Mouse (Mus musculus) telencephalon, adult 2 months (tissue): Measurements from ENCODE around the gene Ptprm.

ENCODE experiments used
- DNase-seq: peaks from one replicate; pipeline ENCODE4 v3.0.0-alpha.2; 2011; ENCODE audit warnings: low read depth, low spot score

Gene Ptprm

DNA sequence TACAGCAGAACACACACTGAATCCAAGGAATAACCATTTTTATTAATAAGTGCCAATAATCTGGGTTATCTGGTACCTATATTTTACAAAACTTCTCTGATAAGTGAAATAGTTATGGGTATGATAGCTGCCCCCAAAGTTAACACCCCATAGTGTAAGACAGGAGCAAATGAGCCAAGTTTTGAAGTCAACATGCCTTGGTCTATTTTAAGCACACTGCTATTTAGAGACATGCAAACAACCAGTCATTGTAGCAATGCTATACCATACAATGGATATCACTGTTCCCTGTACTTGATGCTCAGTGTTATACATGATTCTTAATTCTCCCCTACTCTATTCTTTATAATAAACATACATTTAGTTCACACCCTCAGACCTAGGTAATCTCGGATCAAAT is 366.2 kb downstream of the Ptprm start:
- DNase-seq, result no peak

DNA sequence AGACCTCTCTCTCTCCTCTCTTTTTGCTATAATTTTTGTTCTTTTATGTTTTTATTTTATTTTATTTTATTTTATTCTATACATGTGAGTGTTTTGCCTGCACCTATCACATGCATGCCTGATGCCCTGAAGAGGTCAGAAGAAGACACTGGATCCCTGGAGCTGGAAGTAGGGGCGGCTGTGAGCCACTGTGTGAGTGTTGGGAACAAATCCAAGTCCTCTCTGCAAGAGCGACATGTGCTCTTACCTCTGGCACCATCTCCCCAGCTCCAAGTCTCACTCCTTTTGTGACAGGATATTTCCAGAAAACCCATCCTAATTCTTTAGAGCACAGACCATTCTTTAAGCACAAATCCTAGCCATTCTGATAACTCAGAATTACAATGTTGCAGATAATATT is 372.6 kb downstream of the Ptprm start:
- DNase-seq, result no peak

DNA sequence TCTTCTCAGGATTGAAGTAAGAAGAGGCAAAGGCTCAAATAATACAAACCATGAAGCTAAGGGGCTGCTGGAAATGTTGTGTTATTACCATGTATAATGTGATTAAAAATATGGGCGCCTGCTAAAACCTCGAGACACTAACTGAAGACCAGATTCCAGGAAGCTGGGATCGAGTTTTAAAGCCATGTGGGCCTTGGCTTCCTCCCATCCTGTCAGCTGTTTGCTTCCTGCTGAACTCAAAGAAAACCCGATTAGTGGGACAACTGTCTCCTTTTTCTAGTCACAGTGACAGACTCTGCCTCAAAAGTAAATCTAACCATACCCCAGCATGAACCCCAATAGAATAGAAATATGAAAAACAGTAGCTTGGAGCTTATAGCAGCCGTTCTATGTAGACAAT is 374.3 kb downstream of the Ptprm start:
- DNase-seq, result no peak

DNA sequence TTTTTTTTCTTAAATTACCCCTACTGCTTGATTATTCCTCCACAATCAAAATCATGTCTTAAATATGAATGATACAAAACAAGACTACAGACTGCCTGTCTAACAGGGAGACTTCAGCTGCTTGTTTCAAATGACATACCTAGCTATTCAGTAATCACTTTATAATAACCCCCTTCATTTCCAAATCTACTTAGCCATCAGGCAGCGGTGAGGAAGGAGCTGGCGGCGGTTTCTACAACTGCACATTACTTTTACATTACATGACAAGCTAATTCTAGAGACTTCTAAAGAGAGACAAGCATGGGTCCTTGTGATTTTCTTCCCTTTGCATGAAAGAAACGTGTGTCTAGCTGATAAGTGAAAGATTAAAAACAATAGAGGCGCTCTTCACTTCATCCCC is 377.8 kb downstream of the Ptprm start:
- no peak for DNase-seq

DNA sequence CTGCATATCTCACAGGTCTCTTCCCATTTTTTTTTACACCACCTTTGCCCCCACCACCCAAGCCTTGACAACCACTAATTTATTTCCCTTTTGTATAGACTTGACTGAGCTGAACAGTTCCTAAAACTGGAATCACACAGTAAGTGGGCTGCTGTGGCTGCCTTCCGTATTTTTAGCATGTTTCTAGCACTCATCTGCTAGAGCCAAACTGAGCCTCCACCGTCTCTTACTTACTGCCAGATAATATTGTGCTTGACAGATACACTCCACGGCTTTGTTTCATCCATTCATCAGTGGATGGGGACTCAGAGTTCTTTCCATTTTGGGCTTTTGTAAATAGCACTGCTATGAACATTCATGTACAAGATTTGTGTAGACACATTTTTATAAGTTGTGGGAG is 381.3 kb downstream of the Ptprm start:
- peak; percentile 83 for DNase-seq

DNA sequence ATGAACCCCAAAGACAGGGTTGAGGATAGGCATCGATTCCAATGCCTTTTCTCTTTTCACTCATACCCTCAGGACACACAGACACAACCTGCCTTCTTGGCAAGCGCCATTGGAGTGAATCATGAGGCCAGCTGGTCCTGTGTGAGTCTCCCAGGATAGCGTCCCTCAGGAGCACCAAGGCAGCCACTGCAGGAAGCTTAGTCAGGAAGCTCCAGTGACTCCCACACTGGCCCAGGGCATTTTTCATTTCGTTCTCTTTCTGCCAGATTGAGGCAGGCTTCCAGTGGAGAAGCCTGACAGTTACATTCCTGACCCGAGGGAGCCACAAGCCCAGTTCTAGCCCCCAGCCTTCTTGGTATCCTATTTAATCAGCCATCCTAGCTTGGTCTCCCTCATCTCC is 393.3 kb downstream of the Ptprm start:
- no peak for DNase-seq

DNA sequence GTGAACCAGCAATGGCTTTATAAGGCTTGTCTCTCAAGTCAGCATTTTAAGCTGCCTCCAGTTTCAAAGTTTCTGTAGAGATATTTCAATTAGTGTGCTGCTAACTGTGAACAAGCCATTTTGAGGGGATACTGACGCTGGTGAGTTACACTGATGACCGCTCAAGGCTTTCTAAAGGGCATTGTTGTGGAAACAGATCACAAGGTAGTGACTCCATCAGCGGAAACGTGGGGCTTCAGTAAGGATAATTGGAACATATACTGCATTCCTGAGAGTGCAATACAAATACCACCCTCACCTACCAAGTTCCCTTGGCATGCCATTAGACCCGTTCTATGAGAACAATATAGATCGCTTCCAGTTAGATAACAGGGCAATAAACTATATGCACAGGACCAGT is 393.7 kb downstream of the Ptprm start:
- no peak for DNase-seq

DNA sequence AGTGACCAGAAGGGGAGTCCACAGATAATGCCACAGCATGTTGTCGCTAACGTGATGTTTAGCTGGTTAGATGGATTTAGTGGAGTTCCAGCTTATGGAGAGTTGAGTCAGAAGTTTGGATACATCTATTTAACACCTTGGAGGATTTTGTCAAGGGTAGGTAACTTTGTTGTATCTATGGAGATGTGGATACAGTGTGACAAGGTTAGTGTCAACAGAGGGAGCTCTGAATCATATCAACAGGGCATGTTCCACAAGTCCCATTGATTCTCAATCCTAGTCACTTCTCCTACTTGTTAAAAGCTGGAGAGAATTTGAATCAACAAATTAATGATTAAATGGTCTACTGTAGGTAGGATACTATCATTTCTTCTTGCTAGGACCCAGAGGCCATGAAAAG is 394.4 kb downstream of the Ptprm start:
- no peak for DNase-seq

DNA sequence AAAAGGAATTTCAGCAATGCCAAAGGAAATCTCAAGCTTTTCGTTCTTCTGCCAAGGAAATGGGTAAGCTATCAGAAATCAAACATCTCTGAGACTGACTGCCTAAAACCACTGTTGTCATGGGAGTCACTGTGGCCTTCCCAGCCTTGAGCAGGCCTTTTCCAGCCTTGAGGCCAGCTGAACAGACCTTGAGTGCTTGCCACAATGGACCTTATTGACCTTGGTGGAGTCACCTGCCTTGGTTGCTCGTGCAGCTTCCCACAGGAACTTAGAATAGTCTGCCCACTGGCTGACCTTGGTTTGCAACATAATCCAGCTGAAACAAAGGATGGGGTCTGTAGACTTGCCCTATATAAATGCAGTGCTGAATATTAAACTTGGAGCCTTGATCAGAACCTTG is 395.5 kb downstream of the Ptprm start:
- no peak for DNase-seq

DNA sequence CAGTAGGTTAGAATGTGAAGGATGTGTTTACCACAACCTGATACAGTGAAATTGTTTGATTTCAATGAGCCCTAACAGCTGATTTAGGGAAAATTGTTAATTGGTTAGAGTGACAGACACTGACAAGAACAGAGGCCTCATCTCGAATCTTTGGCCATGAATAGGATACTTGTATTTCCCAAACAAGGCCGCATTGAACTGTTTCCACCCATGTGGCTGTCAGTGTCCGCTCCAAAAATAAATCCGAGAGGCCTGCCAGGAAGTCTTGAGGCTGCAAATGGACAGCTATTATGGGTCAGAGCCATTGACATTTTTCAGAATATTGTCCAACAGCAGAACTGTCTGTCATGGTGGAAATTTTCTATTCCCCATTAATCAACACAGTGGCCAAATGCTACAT is 409.8 kb downstream of the Ptprm start:
- peak; percentile 69 for DNase-seq

DNA sequence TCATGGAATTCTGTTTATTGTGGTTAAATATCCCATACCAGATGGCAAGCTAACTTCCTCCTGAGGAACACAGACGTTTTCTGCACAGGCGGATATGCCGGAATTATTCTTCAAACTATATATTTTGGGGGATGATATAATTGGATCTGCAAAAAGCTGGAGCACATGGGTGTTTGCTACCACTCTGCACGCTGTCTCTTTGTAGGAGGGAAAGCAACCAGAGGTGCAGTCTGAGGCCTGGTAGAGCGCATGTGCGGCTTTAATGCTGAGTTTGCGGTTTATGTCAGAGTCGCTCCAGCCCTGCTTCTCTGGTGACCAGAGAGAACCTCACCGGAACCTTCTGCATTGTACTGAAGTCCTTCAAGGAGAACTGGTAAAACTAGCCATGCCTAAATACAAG is 410.7 kb downstream of the Ptprm start:
- DNase-seq, result peak; percentile 58

DNA sequence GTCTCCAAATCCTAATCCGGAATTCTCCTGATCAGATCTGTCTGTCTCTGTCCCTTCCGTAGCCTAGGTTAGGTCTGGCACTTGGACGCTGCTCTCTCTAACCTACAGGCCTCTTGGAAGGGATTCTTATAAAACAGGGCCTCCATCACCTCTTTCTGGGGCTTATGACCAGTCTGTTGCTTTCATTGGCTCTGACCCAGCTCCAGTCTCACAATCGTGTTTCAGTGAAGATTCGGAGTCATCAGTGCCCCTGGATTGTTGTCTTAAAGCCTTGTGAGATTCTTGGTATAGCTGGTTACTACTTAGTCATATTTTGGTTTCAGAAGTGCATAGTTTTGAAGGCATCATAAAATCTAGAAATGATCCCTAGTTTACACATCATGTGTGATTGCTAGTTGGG is 428.6 kb downstream of the Ptprm start:
- no peak for DNase-seq

DNA sequence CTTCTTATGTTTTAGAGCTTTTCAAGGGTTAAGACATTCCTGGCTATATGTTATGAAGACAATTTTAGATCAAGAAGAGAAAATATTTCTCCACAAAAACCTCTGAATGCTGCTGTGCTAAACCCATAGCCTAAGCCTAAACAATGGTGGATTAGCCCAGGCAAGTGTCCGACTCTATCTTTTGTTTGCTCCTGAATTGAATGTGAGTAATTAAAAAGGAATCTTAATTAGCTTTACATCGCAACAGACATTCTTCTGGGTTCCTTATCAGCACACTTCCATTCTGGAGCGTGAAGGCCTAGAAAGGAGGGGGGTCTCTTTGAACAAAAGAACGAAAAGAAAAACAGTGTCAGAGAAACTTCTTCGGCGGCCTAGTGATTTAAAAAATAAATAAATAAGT is 439.6 kb downstream of the Ptprm start:
- DNase-seq, result no peak

DNA sequence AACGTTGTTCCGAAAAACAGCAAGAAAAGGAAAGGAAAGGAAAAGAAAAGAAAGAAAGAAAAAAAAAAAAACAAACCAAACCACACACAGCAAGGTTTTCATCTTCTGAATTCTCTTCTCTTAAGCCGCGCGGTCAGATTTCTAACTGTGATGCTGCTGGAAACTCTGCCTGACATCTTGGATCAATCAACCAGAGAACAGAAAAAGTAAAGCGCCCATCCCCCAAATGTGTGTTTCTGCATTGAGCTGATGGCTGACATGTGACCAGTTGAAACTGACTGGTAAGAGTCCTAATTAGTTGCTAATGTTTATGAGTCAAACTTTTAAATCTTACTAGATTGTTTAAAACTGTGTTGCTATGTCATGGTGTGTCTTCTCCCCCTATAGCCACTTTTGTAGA is 441.7 kb downstream of the Ptprm start:
- DNase-seq, result no peak

DNA sequence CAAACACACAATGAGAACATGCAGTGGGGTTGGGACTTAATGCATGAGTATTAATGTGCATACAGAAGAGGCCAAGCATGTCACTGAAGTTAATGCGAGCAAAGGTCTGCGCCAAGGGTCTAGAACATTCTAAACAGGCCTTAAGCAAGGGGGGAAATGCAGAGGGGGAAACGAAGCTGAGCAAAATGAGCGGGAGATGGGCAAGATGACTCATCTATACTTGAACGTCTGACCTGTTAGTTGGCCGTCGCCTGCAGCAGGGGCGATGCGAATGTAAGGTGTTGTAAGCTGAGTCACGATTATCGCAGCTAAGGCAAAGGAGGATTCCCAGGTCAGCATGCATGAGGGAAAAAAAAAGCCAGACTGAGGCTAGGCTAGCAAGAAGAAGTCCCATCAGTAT is 442.1 kb downstream of the Ptprm start:
- no peak for DNase-seq

DNA sequence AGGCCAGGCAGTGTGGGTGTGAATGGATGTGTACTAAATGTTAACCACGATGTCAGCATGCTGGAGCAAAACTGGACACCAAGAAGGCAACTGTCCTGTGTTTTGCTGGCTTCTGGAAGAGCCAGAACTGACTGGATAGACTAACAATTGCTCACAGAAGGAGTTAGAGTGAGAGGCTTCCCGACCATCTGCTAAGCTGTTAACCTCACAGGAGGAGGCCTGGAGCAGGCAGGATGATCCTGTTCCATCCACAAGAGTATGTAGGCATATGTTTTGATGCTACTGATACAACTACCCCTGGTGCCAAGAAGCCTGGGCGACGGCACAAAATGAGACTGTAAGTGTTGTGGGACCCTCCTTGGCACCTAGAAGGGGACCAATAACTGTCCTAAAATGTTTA is 444.4 kb downstream of the Ptprm start:
- DNase-seq, result no peak

DNA sequence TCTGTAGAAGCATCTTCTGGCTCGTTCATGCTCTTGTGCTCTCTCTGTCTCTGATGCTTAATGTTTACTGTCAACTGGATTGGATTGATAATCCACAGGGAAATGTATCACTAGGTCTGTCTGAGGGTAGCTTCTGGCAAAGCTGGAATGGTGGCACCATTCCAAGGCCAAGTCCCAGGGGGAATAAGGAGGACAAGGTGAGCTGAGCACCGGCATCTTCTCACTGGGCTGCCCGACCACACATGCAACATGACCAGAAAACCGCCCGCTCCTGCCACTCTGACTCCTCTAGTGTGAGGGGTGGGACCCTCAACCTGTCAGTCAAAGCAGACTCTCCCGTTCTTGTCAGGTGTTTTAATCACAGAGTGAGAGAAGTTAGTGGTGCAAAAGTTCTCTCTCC is 445.3 kb downstream of the Ptprm start:
- DNase-seq, result no peak

DNA sequence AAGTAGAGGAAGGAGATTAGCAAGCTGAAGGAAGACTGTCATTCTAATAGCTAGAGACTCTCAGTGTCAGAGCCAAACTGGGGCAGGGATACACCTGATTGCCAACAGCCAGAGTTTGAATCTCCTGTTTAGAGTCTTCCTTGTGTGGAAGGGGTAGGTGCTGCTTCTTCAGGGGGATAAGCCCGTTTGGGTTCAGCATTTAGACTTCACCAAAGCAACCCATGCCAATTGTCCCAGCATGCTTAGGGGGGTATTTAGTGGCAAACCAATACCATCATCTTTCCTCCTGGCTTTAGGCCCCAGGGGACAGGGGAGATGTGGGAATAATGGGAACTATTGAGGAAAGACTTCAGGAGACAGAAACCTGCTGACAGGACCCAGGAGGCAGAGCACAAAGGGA is 460.1 kb downstream of the Ptprm start:
- DNase-seq, result no peak

DNA sequence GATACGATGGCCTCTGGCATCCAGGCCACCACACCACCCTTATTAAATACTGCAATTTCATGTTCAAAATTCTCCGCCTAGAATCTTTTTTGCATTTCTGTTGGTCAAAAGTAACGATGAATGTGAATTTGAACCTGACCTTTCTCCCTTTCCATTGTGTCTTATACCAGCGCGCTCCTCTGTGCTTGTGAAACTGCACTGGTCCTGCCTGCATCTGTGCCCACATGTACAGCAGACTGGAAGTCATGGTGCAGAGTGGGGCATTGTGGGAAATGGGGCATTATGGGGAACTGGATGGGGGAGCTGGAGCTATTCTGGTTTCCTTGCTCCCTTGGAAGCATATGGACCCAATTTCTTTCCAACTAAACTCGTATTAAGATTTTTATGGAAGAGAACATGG is 462.3 kb downstream of the Ptprm start:
- DNase-seq, result no peak

DNA sequence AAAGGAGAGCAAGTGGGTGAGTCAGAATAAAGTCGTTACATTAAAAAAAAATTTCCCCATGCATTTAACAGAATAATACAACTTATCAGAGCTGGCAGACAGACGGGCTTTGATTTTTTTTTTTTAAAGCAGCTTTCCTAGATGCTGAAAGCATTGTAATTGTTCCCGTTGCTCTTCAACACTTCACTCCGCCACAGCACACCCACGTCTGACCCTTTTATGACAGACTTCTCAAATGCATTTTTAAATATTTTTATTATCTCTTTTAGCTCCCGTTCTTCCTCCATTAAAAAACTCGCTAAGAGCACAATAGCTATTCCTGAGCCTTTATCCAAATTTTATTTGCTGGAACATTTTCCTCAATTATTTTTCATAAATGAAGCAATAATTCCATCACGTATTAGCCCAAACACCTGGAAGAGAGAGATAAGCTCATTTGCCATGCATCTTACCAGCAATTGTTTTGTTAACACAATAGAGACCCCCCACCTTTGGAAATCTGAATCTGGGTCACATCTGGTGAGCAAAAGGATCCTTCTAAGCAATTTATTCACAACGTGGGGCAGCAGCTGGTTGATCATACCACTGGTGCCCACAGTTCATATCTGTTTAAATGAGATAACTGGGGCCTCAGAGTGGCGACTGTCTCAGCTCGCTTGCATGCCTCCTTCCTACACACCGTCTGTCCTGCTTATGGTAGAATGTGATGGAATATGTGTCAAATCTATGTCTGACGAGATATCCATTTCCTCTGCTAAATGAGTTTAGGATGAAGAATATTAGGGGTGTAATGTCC is 463.0 kb downstream of the Ptprm start:
- DNase-seq, result no peak

DNA sequence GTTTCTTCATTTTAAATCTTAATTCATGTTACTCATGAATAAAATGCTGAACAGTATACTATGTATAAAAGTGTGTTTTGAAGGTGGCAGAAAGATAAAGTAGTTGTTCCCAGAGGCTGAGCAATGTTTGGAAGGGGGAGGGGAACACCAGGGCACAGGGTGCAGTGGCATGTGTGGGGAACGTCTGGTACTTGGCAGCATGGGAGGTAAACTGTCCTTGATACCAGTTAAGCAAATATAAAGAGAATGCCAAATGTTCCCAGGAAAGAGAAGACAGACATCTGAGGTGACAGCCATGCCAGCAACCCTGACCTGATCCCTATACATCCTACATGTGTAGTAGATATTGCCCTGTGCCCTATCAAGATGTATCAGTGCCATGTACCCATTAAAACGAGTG is 472.0 kb downstream of the Ptprm start:
- DNase-seq, result no peak

DNA sequence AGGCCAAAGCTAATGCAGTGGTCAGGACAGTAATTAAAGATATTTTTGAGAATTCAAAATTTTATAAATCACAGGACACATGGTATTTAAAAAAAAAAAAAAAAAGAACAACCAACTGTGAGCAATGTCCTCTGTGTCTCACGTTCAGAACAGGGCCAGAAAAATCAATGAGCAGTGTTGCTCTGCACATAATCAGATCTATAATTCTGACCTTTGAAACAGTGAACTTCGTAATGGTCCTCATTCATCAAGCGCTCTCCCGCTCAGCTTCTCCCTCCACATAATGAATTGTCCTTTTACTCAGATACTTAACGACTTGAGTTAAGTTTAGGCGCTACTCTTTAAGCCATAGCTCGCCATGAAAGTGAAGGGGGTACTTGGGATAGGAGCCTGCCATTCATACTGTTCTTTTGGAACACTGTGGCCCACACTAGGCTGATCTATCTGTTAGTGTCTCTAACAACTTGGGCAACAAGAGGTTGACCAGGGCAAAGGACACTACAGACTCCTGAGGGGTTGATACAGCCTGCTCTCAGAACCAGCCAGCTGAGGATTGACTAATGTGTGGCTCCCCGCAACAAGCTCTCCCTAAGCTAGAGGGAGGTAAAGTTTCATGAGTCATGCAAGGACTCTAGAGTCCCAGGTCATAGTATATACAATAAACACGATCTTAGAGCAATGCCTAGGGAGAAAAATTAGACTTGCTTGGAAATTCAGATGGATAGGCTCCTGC is 473.1 kb downstream of the Ptprm start:
- no peak for DNase-seq

DNA sequence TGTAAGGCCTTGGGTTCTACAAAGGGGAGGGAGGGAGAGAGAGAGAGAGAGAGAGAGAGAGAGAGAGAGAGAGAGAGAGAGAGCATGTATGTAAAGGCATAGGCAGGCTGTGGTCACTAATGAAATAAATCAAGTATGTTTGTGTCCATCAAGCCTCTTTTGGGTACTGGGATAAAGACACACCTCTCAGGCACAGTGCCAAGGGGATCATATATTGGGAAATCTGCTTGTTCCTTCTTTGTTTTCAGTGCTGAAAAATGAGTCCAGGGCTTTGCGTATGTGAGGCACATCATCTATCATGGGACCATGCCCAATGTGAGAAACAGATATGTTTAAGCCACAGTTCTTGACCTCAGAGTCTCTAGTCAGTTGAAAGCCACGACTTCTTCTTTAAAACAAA is 475.1 kb downstream of the Ptprm start:
- no peak for DNase-seq
